Mouse (Mus musculus) spleen, adult 2 months (tissue): ENCODE measurements at regions not wholly inside any gene's neighbourhood (a gene's known extent, or its start where the extent isn't known, plus 50 kb on each side); places are given as distances from the start of the nearest gene placed in this dataset.

Source experiments
- CTCF ChIP-seq: fragments of 200-500 bp; IDR thresholded peaks from 2 replicates; pipeline ENCODE4 v1.5.1; 2011; ENCODE audit warnings: mild to moderate bottlenecking, inconsistent platforms; ENCODE audit not compliant: insufficient read depth, insufficient read length, insufficient replicate concordance; ENCODE audit errors: extremely low read depth
- POLR2A ChIP-seq: fragments of 200-500 bp; IDR thresholded peaks from 2 replicates; pipeline ENCODE4 v1.6.1; 2011; ENCODE audit warnings: low read depth, low read length, inconsistent platforms

DNA sequence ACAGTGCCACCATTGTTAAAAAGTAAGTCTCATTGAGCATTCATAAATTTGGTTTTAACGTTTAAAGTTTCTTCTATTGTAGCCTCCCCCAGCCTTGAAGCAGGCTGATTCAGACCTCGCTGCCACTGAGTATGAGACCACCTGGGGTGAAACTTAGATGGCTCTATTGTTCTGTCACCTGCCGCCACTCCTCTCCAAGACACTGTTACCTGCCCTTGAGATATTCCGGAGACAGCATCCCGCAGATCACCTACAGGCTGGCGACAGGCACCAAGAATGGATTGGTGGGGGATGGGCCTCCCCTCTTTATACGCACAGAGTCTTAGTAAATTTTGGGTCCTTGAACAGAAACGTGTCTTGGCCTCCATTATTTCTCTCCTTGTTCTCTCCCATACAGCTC is 128.0 kb upstream of the Hgf start:
- TF ChIP-seq POLR2A (no peak), CTCF (no peak)
